Mouse (Mus musculus) embryo, embryonic 11 days (tissue): ENCODE measurements around the gene Chchd6.

Source experiments
- DNase-seq: peaks from one replicate; pipeline ENCODE4 v3.0.0-alpha.2; 2015

Chchd6 gene

DNA sequence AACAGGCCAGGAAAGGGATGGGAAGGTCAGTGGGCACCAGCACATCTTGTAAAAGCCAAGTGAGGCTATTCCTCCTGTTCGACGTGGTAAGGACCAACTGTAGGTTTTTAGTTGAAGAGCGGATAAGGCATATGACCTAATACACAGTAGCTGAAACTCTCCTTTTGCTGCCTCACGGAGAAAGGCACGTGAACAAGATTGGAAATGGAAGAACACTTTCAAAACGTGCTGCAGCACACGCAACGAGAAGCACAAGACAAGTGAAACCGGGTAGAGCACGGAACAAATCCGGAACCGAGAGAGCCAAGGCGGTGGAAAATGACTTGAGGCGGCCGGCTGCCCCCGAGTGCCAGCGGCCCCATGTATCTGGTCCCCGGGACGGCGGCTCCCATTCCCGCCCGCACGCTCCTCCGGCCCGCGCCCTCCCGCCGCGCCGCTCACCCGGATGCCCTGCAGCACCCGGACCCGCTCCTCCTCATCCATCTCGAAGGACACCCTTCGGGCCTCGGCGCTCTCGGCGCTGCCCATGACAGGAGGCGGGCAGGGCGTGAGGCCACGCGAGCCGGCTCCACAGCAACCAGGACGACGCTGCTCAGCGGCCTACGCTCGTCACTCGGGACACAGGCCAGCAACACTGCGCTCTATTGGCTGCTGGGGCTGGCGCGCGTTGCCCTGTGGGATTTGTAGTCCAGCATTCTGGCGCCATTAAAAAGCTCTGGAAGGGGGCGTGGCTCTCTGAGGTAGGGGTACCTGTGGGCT, at the start of gene Chchd6:
Chchd6 (minus strand) TSS at position 635 of the 759 bp plus-strand sequence.
- DNase-seq: peak; percentile 95

- peak; percentile 95 for DNase-seq
Measured at GRCm38 (mm10) chr6:89644271-89645075, 49.0 kb upstream of the Chchd6 start.

- DNase-seq: peak; percentile 94
Measured at GRCm38 (mm10) chr6:89643798-89644270, 48.4 kb upstream of the Chchd6 start, which contains the start of gene Txnrd3. Txnrd3 (plus strand) TSS chr6:89643988.

GRCm38 (mm10) chr6:89639025-89639424, 43.6 kb upstream of the Chchd6 start:
- DNase-seq: peak; percentile 62

DNA sequence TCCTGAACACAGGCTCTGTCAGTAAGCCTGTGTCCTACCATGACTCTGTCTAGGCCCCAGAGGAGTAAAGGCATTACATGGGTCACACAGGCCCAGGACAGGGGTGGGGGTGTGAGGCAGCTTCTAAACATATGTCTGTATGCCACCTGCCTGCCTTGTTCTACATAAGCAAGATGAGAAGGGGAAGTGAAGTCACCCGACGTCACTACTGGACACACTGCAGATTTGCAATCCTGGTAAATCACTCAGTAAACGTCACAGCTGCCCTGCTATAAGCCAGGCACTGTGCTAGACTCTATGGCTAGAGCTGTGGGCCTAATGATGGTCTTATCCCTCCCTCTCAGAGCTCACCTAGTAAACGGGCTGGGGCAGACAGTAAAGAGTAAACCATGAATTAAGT, 42.5 kb upstream of the Chchd6 start:
- no peak for DNase-seq

- no peak for DNase-seq
Measured at GRCm38 (mm10) chr6:89634400-89634799, 38.9 kb upstream of the Chchd6 start.

GRCm38 (mm10) chr6:89633115-89633514, 37.7 kb upstream of the Chchd6 start:
- DNase-seq: no peak

DNA sequence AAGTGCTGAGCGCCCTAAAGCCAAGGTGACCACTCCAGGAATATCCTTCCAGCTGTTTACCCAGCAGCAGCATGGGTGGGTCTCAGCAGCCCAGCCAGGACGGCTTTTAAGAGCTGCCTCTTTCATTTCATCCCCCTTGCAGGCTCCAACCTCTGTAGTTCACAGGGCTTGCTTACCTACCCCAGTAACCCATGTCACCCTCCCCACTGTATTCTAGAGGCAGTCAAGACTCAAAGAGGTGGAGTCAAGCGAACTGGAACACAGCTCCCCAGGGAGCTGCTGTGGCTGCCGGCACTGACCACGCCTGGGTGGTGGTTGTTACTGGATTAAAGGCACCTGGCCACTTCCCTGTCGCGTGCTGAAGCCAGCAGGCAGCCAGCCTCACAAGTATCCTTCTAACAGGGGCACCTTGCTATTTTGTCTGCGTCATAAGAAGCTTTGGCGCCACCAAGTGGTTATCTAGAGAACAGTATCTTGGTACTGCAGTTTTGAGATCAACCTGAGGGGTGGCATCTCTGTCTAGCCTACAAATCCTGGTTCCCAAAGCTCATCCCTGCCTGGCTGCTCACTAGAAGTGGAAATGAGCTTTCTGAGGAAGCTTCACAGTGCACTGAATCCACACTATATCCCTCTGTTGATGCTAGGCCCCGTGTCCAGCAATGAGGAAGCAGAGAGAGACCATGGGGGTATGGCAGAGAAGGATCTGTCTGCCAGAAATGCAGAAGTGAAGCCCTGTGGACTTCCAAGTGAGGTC, 36.5 kb upstream of the Chchd6 start:
- peak; percentile 89 for DNase-seq

GRCm38 (mm10) chr6:89628045-89628785, 32.8 kb upstream of the Chchd6 start:
- DNase-seq: no peak

DNA sequence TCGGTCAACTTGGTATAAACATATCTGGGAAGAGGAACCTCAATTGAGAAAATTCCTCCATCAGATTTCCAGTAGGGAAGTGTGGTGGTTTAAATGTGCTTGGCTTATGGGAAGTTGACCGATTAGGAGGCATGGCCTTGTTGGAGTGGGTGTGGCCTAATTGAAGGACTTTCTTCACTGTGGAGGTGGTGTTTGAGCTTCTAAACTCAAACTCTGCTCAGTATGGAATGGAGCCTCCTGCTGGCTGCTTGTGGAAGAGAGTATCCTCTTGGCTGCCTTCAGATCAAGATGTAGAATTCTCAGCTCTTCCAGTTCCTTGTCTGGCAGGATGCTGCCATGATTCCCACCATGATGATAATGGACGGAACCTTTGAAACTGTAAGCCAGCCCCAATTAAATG, 27.2 kb upstream of the Chchd6 start:
- DNase-seq: no peak

DNA sequence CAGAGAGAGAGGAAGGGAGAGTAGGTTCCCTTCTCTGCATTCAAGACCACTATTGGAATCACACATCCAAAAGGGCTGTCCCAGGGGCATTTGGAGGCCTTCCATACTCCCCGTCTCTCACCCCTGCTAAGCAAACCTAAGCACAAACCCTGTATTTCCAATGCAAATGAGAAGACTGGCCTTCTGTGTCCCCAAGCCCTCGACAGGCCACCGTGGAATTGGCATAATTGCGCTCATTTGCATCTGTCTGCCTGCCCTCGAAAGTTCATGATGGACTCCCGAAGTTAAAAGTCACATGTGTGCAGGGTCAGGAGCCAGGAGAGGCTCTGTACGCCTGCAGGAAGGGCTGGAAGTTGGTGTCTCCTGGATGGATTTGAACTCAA, 19.9 kb upstream of the Chchd6 start:
- peak; percentile 33 for DNase-seq

GRCm38 (mm10) chr6:89614596-89615372, 19.3 kb upstream of the Chchd6 start:
- DNase-seq: peak; percentile 62

DNA sequence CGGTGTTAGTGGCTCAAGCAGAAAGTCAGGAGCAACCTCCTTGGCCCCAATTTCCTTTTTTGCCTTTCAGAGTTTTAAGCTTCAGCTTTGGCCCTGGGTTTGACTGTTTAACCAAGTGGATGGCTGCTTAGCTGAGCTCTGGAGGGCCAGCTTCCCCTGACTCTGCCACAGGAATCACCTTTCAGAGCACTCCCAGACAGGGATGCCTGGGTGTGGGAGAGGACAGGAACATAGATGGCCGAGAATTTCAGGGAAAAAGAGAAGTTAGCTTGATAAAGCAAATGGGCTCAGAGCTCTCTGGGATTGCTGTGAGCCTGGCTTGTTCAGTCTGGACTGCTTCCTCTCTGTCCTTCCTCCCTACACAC, 18.6 kb upstream of the Chchd6 start:
- DNase-seq: peak; percentile 16

DNA sequence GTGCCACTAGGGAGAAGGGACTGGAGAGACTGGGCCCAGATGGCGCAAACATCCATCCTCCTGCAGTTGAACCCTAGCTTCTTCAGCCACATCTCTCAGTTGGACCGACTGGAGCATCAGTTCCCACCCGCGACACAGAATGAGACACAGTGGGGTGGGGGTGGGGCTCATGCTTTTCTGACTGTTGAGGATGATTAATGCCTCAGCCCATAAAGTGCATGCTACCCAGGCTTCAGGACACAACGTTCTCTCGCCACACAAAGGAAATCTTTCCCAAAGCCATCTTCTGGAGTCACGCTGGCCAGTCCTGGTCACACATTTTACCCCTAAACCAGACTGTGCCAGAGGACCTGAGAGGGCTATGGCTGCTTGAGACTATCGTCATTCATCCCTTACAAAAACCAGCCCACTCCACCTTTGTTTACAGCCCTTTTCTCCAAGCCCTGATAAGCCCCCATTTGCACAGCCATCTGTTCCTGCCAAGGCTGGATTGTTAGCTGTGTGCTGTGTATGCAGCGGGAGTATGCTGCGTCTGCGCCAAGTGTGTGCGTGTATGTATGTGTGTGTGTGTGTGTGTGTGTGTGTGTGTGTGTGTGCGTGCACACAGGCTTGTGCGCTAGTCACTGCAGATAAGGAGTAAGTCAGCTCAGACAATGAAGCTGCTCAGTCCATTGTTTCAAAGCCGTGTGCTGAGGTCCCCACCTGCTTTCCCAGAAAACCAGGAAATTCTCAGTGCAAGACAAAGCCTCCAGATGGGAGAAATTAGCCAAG, 18.1 kb upstream of the Chchd6 start:
- peak; percentile 55 for DNase-seq

DNA sequence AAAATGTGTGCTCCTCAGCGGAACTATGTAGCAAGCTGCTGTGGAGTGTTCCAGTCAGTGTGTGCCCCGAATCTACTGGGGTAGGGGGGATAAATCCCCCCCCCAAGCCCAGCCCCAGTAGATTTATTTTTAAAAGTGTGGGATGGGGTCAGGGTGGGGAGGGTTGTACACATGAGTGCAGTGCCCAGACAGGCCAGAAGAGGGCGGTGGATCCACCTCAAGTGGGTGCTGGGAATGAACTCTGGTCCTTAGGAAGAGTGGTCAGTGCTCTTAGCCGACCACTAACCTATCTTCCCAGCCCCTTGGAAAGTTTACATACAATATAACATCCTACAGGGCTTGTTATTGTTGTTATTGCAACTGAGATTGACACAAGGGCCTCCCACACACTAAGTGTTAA, 12.5 kb upstream of the Chchd6 start:
- DNase-seq: no peak

DNA sequence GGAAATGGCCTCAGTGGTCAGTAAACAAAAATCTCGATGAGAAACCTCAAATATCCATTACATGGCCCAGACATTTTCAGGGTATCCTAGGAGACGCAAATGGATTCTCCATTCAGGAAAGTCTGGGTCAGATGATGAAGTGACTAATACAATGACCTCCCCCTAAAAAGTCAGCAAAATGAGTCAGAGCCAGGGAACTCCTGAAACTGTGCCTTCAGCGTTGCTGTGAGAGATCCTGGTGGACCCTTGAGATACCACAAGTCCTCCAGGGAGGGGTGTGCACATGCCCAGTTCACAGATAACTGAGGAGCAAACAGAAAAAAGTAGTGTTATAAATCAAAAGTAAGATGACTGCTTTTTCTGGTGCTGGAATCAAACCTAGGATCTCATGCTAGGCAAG, 10.6 kb upstream of the Chchd6 start:
- DNase-seq: no peak

GRCm38 (mm10) chr6:89596510-89596909, 1.1 kb upstream of the Chchd6 start:
- DNase-seq: no peak

DNA sequence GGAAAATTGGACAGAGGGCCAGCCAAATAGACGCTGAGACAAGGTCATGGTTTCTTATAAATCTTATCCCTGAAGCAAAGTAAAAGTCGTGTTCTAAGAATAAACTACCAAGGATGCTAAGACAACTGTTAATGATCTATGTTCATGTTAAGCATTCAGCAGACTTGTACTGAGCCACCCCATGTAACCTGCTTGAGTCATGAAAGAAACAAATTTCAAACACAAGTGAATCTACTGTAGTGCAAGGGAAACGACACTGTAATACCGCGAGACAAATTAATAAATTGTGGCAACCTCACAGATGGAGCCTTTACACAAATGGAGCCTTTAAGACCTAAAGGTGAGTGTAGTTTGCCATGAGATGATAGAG, 310 bp upstream of the Chchd6 start:
- DNase-seq: no peak

- no peak for DNase-seq
Measured at GRCm38 (mm10) chr6:89592016-89592415, 3.4 kb downstream of the Chchd6 start.

- DNase-seq: no peak
Measured at GRCm38 (mm10) chr6:89591531-89591930, 3.9 kb downstream of the Chchd6 start.

- no peak for DNase-seq
Measured at GRCm38 (mm10) chr6:89585696-89586095, 9.8 kb downstream of the Chchd6 start.
